Mouse (Mus musculus): Measurements from ENCODE around the gene Eef1g. TPM values are rescaled to one million over a fixed set of nuclear protein-coding genes. Genes with fewer than 3 reads are reported as not detected.

The Eef1g gene
- polyA plus RNA-seq, 1 experiment: 251 TPM

DNA sequence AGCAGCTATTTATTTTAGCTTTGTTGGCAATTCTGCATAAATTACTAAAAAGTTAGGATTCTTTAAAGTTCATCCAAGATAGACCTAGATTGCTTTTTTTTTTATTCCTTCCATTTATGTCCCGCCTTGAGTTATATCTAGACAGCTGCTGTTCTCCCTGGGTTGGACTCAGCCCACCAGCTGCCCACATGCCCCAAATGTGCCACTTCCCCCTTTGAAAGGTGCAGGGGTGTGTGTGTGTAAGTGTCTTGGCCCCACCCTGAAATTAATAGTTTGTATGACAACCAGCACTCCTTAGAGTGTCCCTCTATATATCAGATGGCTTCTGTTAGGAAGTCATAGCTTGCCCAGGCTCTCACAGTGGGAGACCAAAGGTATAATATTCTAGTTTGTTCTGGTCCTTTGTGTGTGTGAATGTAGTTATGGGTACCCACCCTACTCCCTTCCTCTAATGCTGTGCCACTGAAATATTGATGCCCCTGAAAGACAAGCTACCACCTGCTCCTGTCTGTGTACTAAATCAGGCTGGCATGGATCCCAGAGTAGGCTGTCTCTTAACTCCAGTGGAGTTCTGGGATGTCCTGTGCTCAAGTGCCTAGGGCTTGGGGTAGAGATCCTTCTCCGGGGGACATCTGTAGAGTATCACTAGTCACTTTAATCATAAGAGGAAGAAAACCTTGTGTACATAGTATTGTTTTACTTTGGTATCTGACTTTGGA, 14.8 kb downstream of the Eef1g start:
- Histone ChIP-seq H3K27me3 (ENCODE audit: control insufficient read depth, insufficient read depth, low read length) (no peaks in the 10 kb centered on the region), H3K4me1 (replicated peaks; ENCODE audit: control insufficient read depth, insufficient read depth, low read length) (peaks cover 17% of the 10 kb centered on the region), H3K4me3 (ENCODE audit: control insufficient read depth, insufficient read depth, low read length) (no peak overlapping the region), H3K36me3 (ENCODE audit: control insufficient read depth, insufficient read depth, low read length) (peaks cover 32% of the 10 kb centered on the region), H3K27ac (ENCODE audit: control insufficient read depth, insufficient read depth, low read length) (no peak overlapping the region)
- TF ChIP-seq POLR2A (IDR thresholded peaks at IDR 0.05; ENCODE audit: control insufficient read depth, extremely low read depth, insufficient read depth, low read length, poor library complexity) (no peak), CTCF (IDR thresholded peaks at IDR 0.05; ENCODE audit: borderline replicate concordance, control insufficient read depth, extremely low read depth, insufficient read depth, low read length, poor library complexity) (no peak)
- DNase-seq: no peak
- 68% methylated on average over 2 of the region's 2 CpGs for WGBS

DNA sequence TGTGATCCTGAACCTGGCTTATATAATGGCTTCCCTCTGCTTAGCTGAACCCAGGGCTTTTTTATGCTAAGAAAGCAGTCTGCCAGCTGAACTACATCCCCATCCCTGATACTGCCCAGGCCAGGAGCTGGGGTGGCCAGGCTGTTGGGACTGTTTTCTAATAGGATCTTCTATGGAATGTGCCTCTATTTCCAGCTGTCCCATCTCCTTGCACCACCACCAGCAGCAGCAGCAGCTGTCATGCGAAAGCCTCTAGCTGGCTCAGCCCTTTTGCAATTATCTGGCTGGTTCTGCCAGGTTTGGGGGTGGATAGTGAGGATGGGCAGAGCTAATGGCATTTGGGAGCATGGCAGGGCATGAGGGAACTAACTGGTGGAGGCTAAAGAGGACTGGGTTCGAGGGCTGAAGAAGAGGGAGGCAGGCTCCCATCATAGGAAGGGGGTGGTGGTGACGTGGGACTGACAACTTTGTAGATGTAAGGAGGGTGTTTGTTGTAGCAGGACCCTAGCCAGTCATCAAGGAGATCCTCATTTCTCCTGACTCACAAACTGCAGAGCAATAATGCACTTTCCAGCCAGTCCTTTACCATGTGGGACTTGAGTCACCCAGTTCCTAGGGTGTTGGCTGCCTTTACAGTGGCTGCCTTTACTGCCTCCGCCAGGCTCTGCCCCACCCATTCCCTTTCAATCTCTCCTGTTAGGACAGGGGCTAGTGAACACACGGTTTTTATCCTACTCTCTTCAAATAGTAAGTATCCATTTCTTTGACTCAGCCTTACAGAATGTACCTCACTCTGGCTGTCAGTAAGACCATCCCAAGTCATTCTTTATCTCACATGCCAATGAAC, 15.7 kb downstream of the Eef1g start:
- H3K4me3 ChIP-seq (ENCODE audit: control insufficient read depth, insufficient read depth, low read length): no peak overlapping the region
- peaks cover 24% of the 10 kb centered on the region for H3K36me3 ChIP-seq (ENCODE audit: control insufficient read depth, insufficient read depth, low read length)
- TF ChIP-seq CTCF (IDR thresholded peaks at IDR 0.05; ENCODE audit: borderline replicate concordance, control insufficient read depth, extremely low read depth, insufficient read depth, low read length, poor library complexity) (no peak), POLR2A (IDR thresholded peaks at IDR 0.05; ENCODE audit: control insufficient read depth, extremely low read depth, insufficient read depth, low read length, poor library complexity) (no peak)
- WGBS: 89% methylated on average over 5 of the region's 5 CpGs
- H3K27me3 ChIP-seq (ENCODE audit: control insufficient read depth, insufficient read depth, low read length): no peaks in the 10 kb centered on the region
- H3K27ac ChIP-seq (ENCODE audit: control insufficient read depth, insufficient read depth, low read length): no peak overlapping the region
- H3K4me1 ChIP-seq (replicated peaks; ENCODE audit: control insufficient read depth, insufficient read depth, low read length): peaks cover 17% of the 10 kb centered on the region
- DNase-seq: no peak

GRCm38 (mm10) chr19:8983150-8983650, 16.4 kb downstream of the Eef1g start:
- peaks cover 17% of the 10 kb centered on the region for H3K36me3 ChIP-seq (ENCODE audit: control insufficient read depth, insufficient read depth, low read length)
- TF ChIP-seq POLR2A (IDR thresholded peaks at IDR 0.05; ENCODE audit: control insufficient read depth, extremely low read depth, insufficient read depth, low read length, poor library complexity): no peak
- TF ChIP-seq CTCF (IDR thresholded peaks at IDR 0.05; ENCODE audit: borderline replicate concordance, control insufficient read depth, extremely low read depth, insufficient read depth, low read length, poor library complexity): no peak
- WGBS: 63% methylated on average over 4 of the region's 4 CpGs
- no peak for DNase-seq
- H3K4me1 ChIP-seq (replicated peaks; ENCODE audit: control insufficient read depth, insufficient read depth, low read length): peaks cover 17% of the 10 kb centered on the region
- 0 out of 2 replicates have a peak, but pooled peaks cover under 1% of the 10 kb centered on the region for H3K27me3 ChIP-seq (ENCODE audit: control insufficient read depth, insufficient read depth, low read length)
- H3K27ac ChIP-seq (ENCODE audit: control insufficient read depth, insufficient read depth, low read length): no peak overlapping the region
- no peak overlapping the region for H3K4me3 ChIP-seq (ENCODE audit: control insufficient read depth, insufficient read depth, low read length)

DNA sequence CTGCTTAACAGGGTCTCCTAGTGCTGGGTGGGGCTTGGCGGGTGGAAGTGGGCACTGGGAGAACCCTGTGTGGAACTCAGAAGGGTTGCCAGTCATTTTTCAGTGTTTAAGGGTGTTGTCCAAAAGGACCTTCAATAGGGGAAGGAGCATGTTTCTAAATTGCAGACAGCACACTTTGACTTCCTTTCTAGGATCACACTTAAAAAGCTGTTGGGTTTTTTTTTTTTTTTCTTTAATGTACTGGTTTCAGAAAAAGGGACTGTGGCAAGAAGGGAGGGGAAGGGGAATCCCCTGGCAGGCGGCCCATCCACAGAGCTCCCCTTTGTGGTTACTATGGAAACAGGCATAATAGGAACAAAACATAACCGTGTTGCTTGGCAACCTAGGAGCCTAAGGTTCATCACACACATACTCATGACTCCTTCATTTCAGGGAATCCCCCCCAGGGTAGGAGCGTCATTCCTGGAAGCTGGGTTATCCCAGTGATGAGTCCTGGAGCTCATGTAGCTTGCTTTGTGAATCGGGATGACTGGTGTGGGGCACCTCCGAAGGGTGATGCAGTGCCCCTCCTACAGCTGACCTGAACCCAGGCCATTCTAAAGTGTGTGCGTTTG, 17.5 kb downstream of the Eef1g start:
- no peak for TF ChIP-seq CTCF (IDR thresholded peaks at IDR 0.05; ENCODE audit: borderline replicate concordance, control insufficient read depth, extremely low read depth, insufficient read depth, low read length, poor library complexity)
- no peak for TF ChIP-seq POLR2A (IDR thresholded peaks at IDR 0.05; ENCODE audit: control insufficient read depth, extremely low read depth, insufficient read depth, low read length, poor library complexity)
- no peak overlapping the region for H3K4me3 ChIP-seq (ENCODE audit: control insufficient read depth, insufficient read depth, low read length)
- 8% methylated on average over 7 of the region's 7 CpGs for WGBS
- H3K4me1 ChIP-seq (replicated peaks; ENCODE audit: control insufficient read depth, insufficient read depth, low read length): peaks cover 21% of the 10 kb centered on the region
- peaks cover 7% of the 10 kb centered on the region; the same call in 1 of the 2 replicates for H3K27me3 ChIP-seq (ENCODE audit: control insufficient read depth, insufficient read depth, low read length)
- H3K36me3 ChIP-seq (ENCODE audit: control insufficient read depth, insufficient read depth, low read length): peaks cover 6% of the 10 kb centered on the region
- H3K27ac ChIP-seq (ENCODE audit: control insufficient read depth, insufficient read depth, low read length): no peak overlapping the region
- peak; percentile 52 for DNase-seq

DNA sequence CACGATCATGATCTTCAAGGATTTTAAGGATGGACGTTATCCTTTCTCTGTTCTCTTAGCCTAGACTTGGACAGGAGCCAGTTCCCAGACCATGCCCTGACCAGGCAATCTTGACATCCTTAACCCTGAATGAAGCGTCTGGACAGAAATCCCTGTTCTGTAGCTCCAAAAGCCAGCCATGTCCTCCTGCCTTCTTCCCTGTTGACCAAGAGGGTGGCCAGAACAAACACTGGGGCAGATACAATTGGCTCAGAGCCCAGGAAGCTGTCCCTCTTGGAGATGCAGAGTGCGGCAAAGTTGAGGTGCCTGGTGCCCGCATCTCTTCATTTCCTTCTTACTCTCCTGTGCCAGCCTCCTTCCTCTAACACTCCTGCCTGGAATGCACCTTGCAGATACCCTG, 19.1 kb downstream of the Eef1g start:
- TF ChIP-seq CTCF (IDR thresholded peaks at IDR 0.05; ENCODE audit: borderline replicate concordance, control insufficient read depth, extremely low read depth, insufficient read depth, low read length, poor library complexity) (no peak), POLR2A (IDR thresholded peaks at IDR 0.05; ENCODE audit: control insufficient read depth, extremely low read depth, insufficient read depth, low read length, poor library complexity) (no peak)
- Histone ChIP-seq H3K4me3 (ENCODE audit: control insufficient read depth, insufficient read depth, low read length) (no peak overlapping the region), H3K27ac (ENCODE audit: control insufficient read depth, insufficient read depth, low read length) (no peak overlapping the region), H3K36me3 (ENCODE audit: control insufficient read depth, insufficient read depth, low read length) (no peaks in the 10 kb centered on the region), H3K4me1 (replicated peaks; ENCODE audit: control insufficient read depth, insufficient read depth, low read length) (peaks cover 21% of the 10 kb centered on the region), H3K27me3 (ENCODE audit: control insufficient read depth, insufficient read depth, low read length) (peaks cover 7% of the 10 kb centered on the region; the same call in 1 of the 2 replicates)
- whole genome bisulfite sequencing: 93% methylated on average over 5 of the region's 5 CpGs
- no peak for DNase-seq

- no peaks in the 10 kb centered on the region for H3K36me3 ChIP-seq (ENCODE audit: control insufficient read depth, insufficient read depth, low read length)
- no peak for DNase-seq
- no peak overlapping the region for H3K27ac ChIP-seq (ENCODE audit: control insufficient read depth, insufficient read depth, low read length)
- TF ChIP-seq POLR2A (IDR thresholded peaks at IDR 0.05; ENCODE audit: control insufficient read depth, extremely low read depth, insufficient read depth, low read length, poor library complexity) (no peak), CTCF (IDR thresholded peaks at IDR 0.05; ENCODE audit: borderline replicate concordance, control insufficient read depth, extremely low read depth, insufficient read depth, low read length, poor library complexity) (no peak)
- peaks cover 7% of the 10 kb centered on the region; the same call in 1 of the 2 replicates for H3K27me3 ChIP-seq (ENCODE audit: control insufficient read depth, insufficient read depth, low read length)
- 91% methylated on average over 2 of the region's 2 CpGs for WGBS
- H3K4me3 ChIP-seq (ENCODE audit: control insufficient read depth, insufficient read depth, low read length): no peak overlapping the region
- peaks cover 19% of the 10 kb centered on the region for H3K4me1 ChIP-seq (replicated peaks; ENCODE audit: control insufficient read depth, insufficient read depth, low read length)
Observed at GRCm38 (mm10) chr19:8987816-8988215, 21.0 kb downstream of the Eef1g start.
